ENCODE assay signal across 8 mouse cellular contexts in genomic region chr14:19041984-19042760, GRCm38 (mm10).
DNase-seq lines count a peak whose midpoint lies in the region; ATAC-seq and TF ChIP-seq lines count a peak whose summit lies in the region.

No protein-coding gene starts in this region.

- H3K4me3 ChIP-seq in heart, adult 2 months = no peak overlapping the region
- peak overlapping the region; percentile 43 for H3K4me3 ChIP-seq in kidney, embryonic 15.5 days (replicated peaks)
- peak overlapping the region; percentile 42; the same call in 1 of the 2 replicates for H3K4me3 ChIP-seq in liver, adult 2 months (ENCODE audit: insufficient read depth, low read depth, low read length)
- no peak overlapping the region for H3K4me3 ChIP-seq in myocyte

- no peak overlapping the region for H3K27ac ChIP-seq in heart, adult 2 months
- no peak overlapping the region for H3K27ac ChIP-seq in kidney, embryonic 15.5 days
- no peak overlapping the region for H3K27ac ChIP-seq in liver, adult 2 months (replicated peaks; ENCODE audit: insufficient read depth, low read depth, low read length)

- H3K9ac ChIP-seq in heart, adult 2 months (ENCODE audit: low read depth, low read length) = no peak overlapping the region
- H3K9ac ChIP-seq in kidney, embryonic 15.5 days = 0 out of 2 replicates have a peak overlapping the region, but pooled peaks have one; percentile 9
- peak overlapping the region; percentile 65 for H3K9ac ChIP-seq in liver, adult 2 months (ENCODE audit: low read depth, low read length)

- H3K9me3 ChIP-seq in kidney, embryonic 15.5 days (replicated peaks) = no peaks in the 10 kb centered on the region

- peaks cover 2% of the 10 kb centered on the region; the same call in 1 of the 2 replicates for H3K27me3 ChIP-seq in heart, adult 2 months (ENCODE audit: control insufficient read depth, insufficient read depth, low read length)
- no peaks in the 10 kb centered on the region for H3K27me3 ChIP-seq in kidney, embryonic 15.5 days
- no peaks in the 10 kb centered on the region for H3K27me3 ChIP-seq in liver, adult 2 months (ENCODE audit: control insufficient read depth, insufficient read depth, low read length)
- H3K27me3 ChIP-seq in myocyte (ENCODE audit: control insufficient read depth, insufficient read depth, insufficient read length) = no peaks in the 10 kb centered on the region

- DNase-seq in 3134 (ENCODE audit: extremely low read depth, insufficient read length, low spot score) = peak; percentile 7
- peak; percentile 41 for DNase-seq in adrenal gland, adult 2 months
- peak; percentile 82 for DNase-seq in embryo, embryonic 10.5 days (ENCODE audit: low spot score)
- peak; percentile 14 to 40 for DNase-seq in heart, adult 2 months
- no peak for DNase-seq in liver, adult 2 months (ENCODE audit: extremely low read depth, low read depth, low spot score)
- DNase-seq in thymus, postnatal 0 days (ENCODE audit: low spot score) = peak; percentile 9

- no peaks in the 10 kb centered on the region for H3K79me2 ChIP-seq in heart, adult 2 months (replicated peaks; ENCODE audit: control insufficient read depth, insufficient read depth, low read length)
- no peaks in the 10 kb centered on the region for H3K79me2 ChIP-seq in liver, adult 2 months (ENCODE audit: control insufficient read depth, insufficient read depth, low read length)
- H3K79me2 ChIP-seq in myocyte (ENCODE audit: control insufficient read depth, insufficient read depth) = no peaks in the 10 kb centered on the region

- ATAC-seq in kidney, embryonic 15.5 days (replicated peaks; ENCODE audit: low FRiP score) = peak; percentile 93

- H3K4me2 ChIP-seq in kidney, embryonic 15.5 days = peak overlapping the region; percentile 80
- peak overlapping the region; percentile 69 for H3K4me2 ChIP-seq in myocyte (ENCODE audit: low read depth)

- TF ChIP-seq POLR2A in heart, adult 2 months (IDR thresholded peaks at IDR 0.05; ENCODE audit: insufficient read depth, low read depth, low read length) = no peak
- TF ChIP-seq POLR2A in liver, adult 2 months (IDR thresholded peaks at IDR 0.05; ENCODE audit: extremely low read depth, insufficient read depth, low read length) = no peak
- no peak for TF ChIP-seq POLR2A in myocyte (IDR thresholded peaks at IDR 0.05; ENCODE audit: insufficient read length, low read depth)

- TF ChIP-seq EP300 in heart, adult 2 months (IDR thresholded peaks at IDR 0.05; ENCODE audit: insufficient read depth, low read depth, low read length) = no peak

- 3% methylated on average over 49 of the region's 49 CpGs for WGBS in heart, adult 2 months
- 2% methylated on average over 48 of the region's 49 CpGs for WGBS in kidney, embryonic 15.5 days
- WGBS in liver, adult 2 months = 8% methylated on average over 49 of the region's 49 CpGs

- intact Hi-C loops in heart, adult 2 months (cut with DNase I) = no loop called here

- no peaks in the 10 kb centered on the region for H3K4me1 ChIP-seq in heart, adult 2 months (ENCODE audit: control insufficient read depth, insufficient read depth, low read length)
- H3K4me1 ChIP-seq in kidney, embryonic 15.5 days = peaks cover 10% of the 10 kb centered on the region
- peaks cover 2% of the 10 kb centered on the region; the same call in 1 of the 2 replicates for H3K4me1 ChIP-seq in liver, adult 2 months (ENCODE audit: control insufficient read depth, insufficient read depth, low read length)

- no peaks in the 10 kb centered on the region for H3K36me3 ChIP-seq in heart, adult 2 months (ENCODE audit: control insufficient read depth, insufficient read depth, low read length)
- no peaks in the 10 kb centered on the region for H3K36me3 ChIP-seq in kidney, embryonic 15.5 days
- no peaks in the 10 kb centered on the region for H3K36me3 ChIP-seq in liver, adult 2 months (ENCODE audit: control insufficient read depth, insufficient read depth, low read length)
- no peaks in the 10 kb centered on the region for H3K36me3 ChIP-seq in myocyte (ENCODE audit: control insufficient read depth, insufficient read depth)

- no peak overlapping the region for H3ac ChIP-seq in myocyte (ENCODE audit: control insufficient read depth, insufficient read length)

- peak; percentile 76 for TF ChIP-seq CTCF in heart, adult 2 months (IDR thresholded peaks at IDR 0.05)
- TF ChIP-seq CTCF in liver, adult 2 months (IDR thresholded peaks at IDR 0.05; ENCODE audit: low read depth, low read length) = peak; percentile 83

TF ChIP-seq in myocyte, 11 proteins besides CTCF, POLR2A, EP300 and RAD21:
- TF ChIP-seq MYOG (IDR thresholded peaks at IDR 0.05; ENCODE audit: control insufficient read depth in 1 of 3, insufficient read depth in 1 of 3, insufficient read length in 2 of 3, low read depth in 2 of 3) = peak in 1 of 3 experiments; percentile 7
- no peak for TF ChIP-seq POLR2AphosphoS2 (IDR thresholded peaks at IDR 0.05; ENCODE audit: insufficient read length, low read depth)
- TF ChIP-seq E2F4 (IDR thresholded peaks at IDR 0.05; ENCODE audit: insufficient read depth) = no peak
- peak in 1 of 3 experiments; percentile 12 for TF ChIP-seq MYOD1 (IDR thresholded peaks at IDR 0.05; ENCODE audit: control insufficient read depth in 1 of 3, insufficient read length in 2 of 3, low read depth in 2 of 3)
- no peak for TF ChIP-seq SRF (IDR thresholded peaks at IDR 0.05; ENCODE audit: control insufficient read depth, insufficient read length, low read depth)

Comparison
In these comparisons a context has a peak if more than half of its experiments do, and no peak if none do; other contexts are left out.
1. H3K4me3 ChIP-seq: peak in kidney, embryonic 15.5 days (single experiment) and liver, adult 2 months (single experiment); none in heart, adult 2 months (single experiment) and myocyte (single experiment).